Mouse (Mus musculus): ENCODE measurements around the gene Fcgrt. TPM values are rescaled to one million over a fixed set of nuclear protein-coding genes. Genes with fewer than 3 reads are reported as not detected.

Fcgrt gene
- polyA plus RNA-seq, 1 experiment from 2014 or later = 56.4 TPM

GRCm38 (mm10) chr7:45062239-45062835 lies 41.3 kb downstream of the Fcgrt start, which contains the start of the genes Nosip and Prrg2:
TSS of gene Nosip (plus strand) at chr7:45062429.
TSS of gene Prrg2 (minus strand) at chr7:45062677.
- Histone ChIP-seq H3K4me1 (ENCODE audit: insufficient read depth) (peaks cover 6% of the 10 kb centered on the region), H3K36me3 (ENCODE audit: insufficient read depth) (no peaks in the 10 kb centered on the region), H3K9ac (peak within 1 kb of the TSS; percentile 61), H3K27ac (ENCODE audit: low read depth) (peak within 1 kb of the TSS; percentile 88), H3K4me2 (peak within 1 kb of the TSS; percentile 63), H3K27me3 (ENCODE audit: insufficient read depth, low read length) (no peaks in the 10 kb centered on the region), H3K4me3 (ENCODE audit: low read depth, low read length) (peak within 1 kb of the TSS; percentile 65), H3K9me3 (ENCODE audit: low read depth, low read length) (no peaks in the 10 kb centered on the region)
- ATAC-seq (ENCODE audit: insufficient read depth) = peak; percentile 89
- DNase-seq = peak; percentile 99
- WGBS = under 1% methylated on average over 31 of the region's 31 CpGs
- TF ChIP-seq CTCF (IDR thresholded peaks at IDR 0.05; ENCODE audit: low read depth) = peak; percentile 30; the same call in 1 of the 2 replicates

GRCm38 (mm10) chr7:45061532-45062075 lies 42.0 kb downstream of the Fcgrt start:
- Histone ChIP-seq H3K9ac (peak overlapping the region; percentile 43), H3K36me3 (ENCODE audit: insufficient read depth) (no peaks in the 10 kb centered on the region), H3K27me3 (ENCODE audit: insufficient read depth, low read length) (no peaks in the 10 kb centered on the region), H3K9me3 (ENCODE audit: low read depth, low read length) (no peaks in the 10 kb centered on the region), H3K4me2 (peak overlapping the region; percentile 63), H3K27ac (ENCODE audit: low read depth) (peak overlapping the region; percentile 70), H3K4me1 (ENCODE audit: insufficient read depth) (peaks cover 6% of the 10 kb centered on the region), H3K4me3 (ENCODE audit: low read depth, low read length) (peak overlapping the region; percentile 65)
- DNase-seq (peak; percentile 64), ATAC-seq (ENCODE audit: insufficient read depth) (0 out of 2 replicates have a peak, but pooled peaks have one; percentile 6)
- 12% methylated on average over 11 of the region's 11 CpGs for WGBS
- TF ChIP-seq CTCF (IDR thresholded peaks at IDR 0.05; ENCODE audit: low read depth) = no peak

- no peaks in the 10 kb centered on the region for H3K9me3 ChIP-seq (ENCODE audit: low read depth, low read length)
- ATAC-seq (ENCODE audit: insufficient read depth) (no peak), DNase-seq (no peak)
- no peak overlapping the region for H3K27ac ChIP-seq (ENCODE audit: low read depth)
- H3K4me2 ChIP-seq = peak overlapping the region; percentile 63; the same call in 1 of the 2 replicates
- H3K4me3 ChIP-seq (ENCODE audit: low read depth, low read length) = no peak overlapping the region
- H3K36me3 ChIP-seq (ENCODE audit: insufficient read depth) = no peaks in the 10 kb centered on the region
- WGBS = 72% methylated on average over 6 of the region's 6 CpGs
- TF ChIP-seq CTCF (IDR thresholded peaks at IDR 0.05; ENCODE audit: low read depth) = no peak
- H3K9ac ChIP-seq = no peak overlapping the region
- H3K27me3 ChIP-seq (ENCODE audit: insufficient read depth, low read length) = no peaks in the 10 kb centered on the region
- H3K4me1 ChIP-seq (ENCODE audit: insufficient read depth) = peaks cover 6% of the 10 kb centered on the region
Measured at GRCm38 (mm10) chr7:45060632-45061122, 43.0 kb downstream of the Fcgrt start.

DNA sequence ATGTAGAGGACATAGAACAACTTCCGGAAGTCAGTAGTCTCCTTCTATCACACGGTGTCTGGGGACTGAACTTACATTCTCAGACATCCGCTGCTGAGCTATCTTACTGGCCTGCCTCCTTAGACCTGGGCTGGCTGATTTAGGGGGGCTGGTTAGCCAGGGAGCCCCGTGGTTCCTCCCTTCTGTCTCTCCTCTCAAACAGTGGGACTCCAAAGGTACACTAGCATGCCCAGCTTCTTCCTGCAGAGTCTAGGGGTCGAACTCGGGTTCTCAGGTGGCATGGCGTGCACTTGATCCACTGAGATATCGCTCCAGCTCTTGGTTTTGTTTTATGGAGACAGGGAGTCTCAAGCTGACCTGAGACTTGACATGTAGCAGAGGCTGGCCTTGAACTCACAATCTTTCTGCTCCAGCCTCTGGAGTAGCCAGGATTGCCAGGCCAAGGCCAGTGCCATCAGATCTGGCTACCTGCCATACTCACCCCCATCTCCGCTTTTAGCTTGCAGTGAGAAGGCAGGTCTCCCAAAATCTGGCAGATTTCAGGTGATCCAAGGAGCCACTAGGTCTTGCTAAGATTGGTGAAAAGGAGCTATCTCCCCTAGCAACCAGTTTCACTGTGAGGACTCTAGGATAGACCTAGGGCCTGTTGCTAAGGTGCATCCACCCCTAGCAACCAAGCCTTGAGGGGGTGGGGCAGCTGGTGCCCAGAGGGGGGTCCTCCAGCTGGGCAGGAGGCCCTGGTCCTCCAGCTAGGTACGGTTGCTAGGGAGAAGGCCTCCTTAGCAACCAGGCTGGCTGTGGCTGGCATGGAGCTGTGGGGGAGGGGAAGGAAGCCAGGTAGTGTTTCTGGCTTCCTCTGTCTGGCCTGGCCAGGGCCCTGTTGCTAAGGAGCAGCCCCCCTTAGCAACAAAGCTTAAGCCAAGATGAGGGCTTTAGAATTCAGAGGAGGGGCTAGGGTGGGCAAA lies 44.8 kb downstream of the Fcgrt start:
- Histone ChIP-seq H3K4me3 (ENCODE audit: low read depth, low read length) (no peak overlapping the region), H3K36me3 (ENCODE audit: insufficient read depth) (no peaks in the 10 kb centered on the region), H3K9me3 (ENCODE audit: low read depth, low read length) (no peaks in the 10 kb centered on the region), H3K27ac (ENCODE audit: low read depth) (no peak overlapping the region), H3K27me3 (ENCODE audit: insufficient read depth, low read length) (no peaks in the 10 kb centered on the region), H3K4me1 (ENCODE audit: insufficient read depth) (peaks cover 6% of the 10 kb centered on the region), H3K9ac (no peak overlapping the region), H3K4me2 (no peak overlapping the region)
- peak; percentile 23 for DNase-seq
- no peak for ATAC-seq (ENCODE audit: insufficient read depth)
- 75% methylated on average over 10 of the region's 10 CpGs for WGBS
- TF ChIP-seq CTCF (IDR thresholded peaks at IDR 0.05; ENCODE audit: low read depth) = no peak

GRCm38 (mm10) chr7:45056972-45057348 lies 46.7 kb downstream of the Fcgrt start:
- Histone ChIP-seq H3K36me3 (ENCODE audit: insufficient read depth) (no peaks in the 10 kb centered on the region), H3K27me3 (ENCODE audit: insufficient read depth, low read length) (no peaks in the 10 kb centered on the region), H3K4me2 (no peak overlapping the region), H3K9ac (no peak overlapping the region), H3K4me3 (ENCODE audit: low read depth, low read length) (no peak overlapping the region), H3K4me1 (ENCODE audit: insufficient read depth) (peaks cover 6% of the 10 kb centered on the region), H3K27ac (ENCODE audit: low read depth) (no peak overlapping the region), H3K9me3 (ENCODE audit: low read depth, low read length) (no peaks in the 10 kb centered on the region)
- DNase-seq (no peak), ATAC-seq (ENCODE audit: insufficient read depth) (no peak)
- TF ChIP-seq CTCF (IDR thresholded peaks at IDR 0.05; ENCODE audit: low read depth) = no peak

DNA sequence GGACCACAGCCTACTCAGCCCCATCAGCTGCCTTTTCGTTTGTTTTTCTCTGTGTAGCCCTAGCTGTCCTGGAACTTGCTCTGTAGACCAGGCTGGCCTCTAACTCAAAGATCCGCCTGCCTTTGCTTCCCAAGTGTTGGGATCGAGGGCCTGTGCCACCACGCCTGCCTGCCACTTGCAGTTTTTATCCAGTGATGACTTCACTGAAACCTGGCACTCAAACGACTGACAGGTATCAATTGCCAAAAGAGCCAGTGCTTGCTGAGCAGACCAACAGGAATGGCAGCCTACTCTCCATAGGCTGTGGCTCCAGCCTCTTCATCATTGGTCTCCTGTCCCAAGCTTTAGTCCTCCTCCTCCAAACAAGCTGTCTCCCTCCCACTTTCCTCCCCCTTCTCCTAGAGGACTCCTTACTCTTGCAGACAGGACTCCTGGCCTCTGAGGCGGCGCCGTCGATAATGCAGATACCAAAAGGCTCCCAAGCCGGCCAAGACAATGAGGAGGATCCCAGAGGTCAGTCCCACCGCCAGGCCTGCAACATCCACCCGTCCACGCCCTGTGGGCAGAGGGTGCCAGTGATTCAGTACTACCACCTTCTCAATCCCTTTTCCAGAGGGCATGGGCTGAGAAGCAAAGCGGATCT lies 47.2 kb downstream of the Fcgrt start:
- DNase-seq = no peak
- Histone ChIP-seq H3K9me3 (ENCODE audit: low read depth, low read length) (no peaks in the 10 kb centered on the region), H3K4me3 (ENCODE audit: low read depth, low read length) (no peak overlapping the region), H3K4me2 (no peak overlapping the region), H3K4me1 (ENCODE audit: insufficient read depth) (peaks cover 2% of the 10 kb centered on the region), H3K27me3 (ENCODE audit: insufficient read depth, low read length) (no peaks in the 10 kb centered on the region), H3K27ac (ENCODE audit: low read depth) (no peak overlapping the region), H3K9ac (no peak overlapping the region), H3K36me3 (ENCODE audit: insufficient read depth) (no peaks in the 10 kb centered on the region)
- TF ChIP-seq CTCF (IDR thresholded peaks at IDR 0.05; ENCODE audit: low read depth) = no peak
- WGBS = 52% methylated on average over 14 of the region's 14 CpGs
- no peak for ATAC-seq (ENCODE audit: insufficient read depth)
